19 mouse cellular contexts compared by ENCODE assay signal in genomic region chr11:117159257-117159945, GRCm38 (mm10). TPM values are rescaled to one million over a fixed set of nuclear protein-coding genes. Genes with fewer than 3 reads are reported as not detected.
DNase-seq lines count a peak whose midpoint lies in the region; ATAC-seq lines count a peak whose summit lies in the region.
"Had no signal": no experiment of that assay in that cellular context is flagged by ENCODE, and none has a peak within 500 bp of the region (broad histone marks: within the 10 kb centered on the region; RNA-seq: fewer than 3 reads in every experiment).

No protein-coding gene starts in this region.

- H3K27me3 ChIP-seq in embryonic facial prominence, embryonic 12.5 days: peaks cover 3% of the 10 kb centered on the region
- peaks cover 10% of the 10 kb centered on the region for H3K27me3 ChIP-seq in embryonic facial prominence, embryonic 10.5 days (replicated peaks; ENCODE audit: low read depth, poor library complexity, severe bottlenecking)
- H3K27me3 ChIP-seq: limb, embryonic 13.5 days; Patski had no signal

- 0 out of 2 replicates have a peak overlapping the region, but pooled peaks have one; percentile 0 for H3K27ac ChIP-seq in embryonic facial prominence, embryonic 12.5 days
- H3K27ac ChIP-seq in embryonic facial prominence, embryonic 10.5 days (replicated peaks): no peak overlapping the region
- H3K27ac ChIP-seq: hindbrain, embryonic 12.5 days had no signal

- no peak for ATAC-seq in embryonic facial prominence, embryonic 12.5 days (ENCODE audit: insufficient number of reproducible peaks, insufficient read depth, low FRiP score, low TSS enrichment)
- ATAC-seq: activated CD4-positive, CD25-positive, alpha-beta regulatory T cell, adult 4 months; inflammation-experienced regulatory T-cells, adult 6 months; midbrain, embryonic 16.5 days; Patski had no signal

- H3K9ac ChIP-seq in embryonic facial prominence, embryonic 12.5 days: no peak overlapping the region
- H3K9ac ChIP-seq: hindbrain, embryonic 12.5 days; limb, embryonic 13.5 days had no signal

- no peak overlapping the region for H3K4me2 ChIP-seq in embryonic facial prominence, embryonic 12.5 days (replicated peaks)
- H3K4me2 ChIP-seq: hindbrain, embryonic 12.5 days; limb, embryonic 13.5 days had no signal

- 90% methylated on average over 13 of the region's 13 CpGs for WGBS in embryonic facial prominence, embryonic 12.5 days
- 90% methylated on average over 13 of the region's 13 CpGs for WGBS in embryonic facial prominence, embryonic 10.5 days

- H3K9me3 ChIP-seq in embryonic facial prominence, embryonic 12.5 days: no peaks in the 10 kb centered on the region
- H3K9me3 ChIP-seq in embryonic facial prominence, embryonic 10.5 days: peaks cover 4% of the 10 kb centered on the region; the same call in 1 of the 2 replicates
- H3K9me3 ChIP-seq: hindbrain, embryonic 12.5 days had no signal

- H3K4me1 ChIP-seq in embryonic facial prominence, embryonic 12.5 days: peaks cover 10% of the 10 kb centered on the region; the same call in 1 of the 2 replicates
- peaks cover 20% of the 10 kb centered on the region for H3K4me1 ChIP-seq in embryonic facial prominence, embryonic 10.5 days

- DNase-seq in embryonic facial prominence, embryonic 10.5 days (ENCODE audit: low spot score): no peak
- DNase-seq in layer of hippocampus, adult 9-11 months: peak; percentile 68
- no peak for DNase-seq in layer of hippocampus, adult 9-10 months (ENCODE audit: low spot score)
- DNase-seq in NIH3T3 (ENCODE audit: low read depth): peak; percentile 49
- peak; percentile 79 to 83 for DNase-seq in cerebellum, postnatal 14 days
- no peak for DNase-seq in embryo, embryonic 9.5 days (ENCODE audit: extremely low spot score)
- no peak for DNase-seq in urinary bladder, postnatal 25 days (ENCODE audit: low spot score)
- DNase-seq: gastrocnemius, postnatal 14 days; kidney, adult 9 months; lung, postnatal 14 days; right cerebral cortex, adult 18-20 months; thymus, adult 2 months had no signal

- peaks cover 53% of the 10 kb centered on the region for H3K36me3 ChIP-seq in embryonic facial prominence, embryonic 12.5 days
- peaks cover 57% of the 10 kb centered on the region for H3K36me3 ChIP-seq in embryonic facial prominence, embryonic 10.5 days (replicated peaks)

- H3K4me3 ChIP-seq in embryonic facial prominence, embryonic 12.5 days: no peak overlapping the region
- no peak overlapping the region for H3K4me3 ChIP-seq in embryonic facial prominence, embryonic 10.5 days
- H3K4me3 ChIP-seq: hindbrain, embryonic 12.5 days; limb, embryonic 13.5 days had no signal

RNA-seq across cellular contexts. Expression of gene Sept9, which starts 40.1 kb away (rescaled TPM):
- polyA plus RNA-seq in embryonic facial prominence, embryonic 12.5 days (2016; fragmentation: Nextera tagmentation; extraction: Ambion mirVana): 229 and 230 TPM in 2 replicates
- polyA plus RNA-seq in embryonic facial prominence, embryonic 10.5 days (2016; fragmentation: Nextera tagmentation; extraction: Ambion mirVana): 255 TPM in 2 replicates

RNA-seq across cellular contexts. Expression of gene Sec14l1, which starts 44.4 kb away (rescaled TPM):
- polyA plus RNA-seq in embryonic facial prominence, embryonic 12.5 days (2016; fragmentation: Nextera tagmentation; extraction: Ambion mirVana): 55.6 and 61.0 TPM in 2 replicates
- 50.6 and 51.8 TPM in 2 replicates for polyA plus RNA-seq in embryonic facial prominence, embryonic 10.5 days (2016; fragmentation: Nextera tagmentation; extraction: Ambion mirVana)

Comparison
In these comparisons a context has a peak if more than half of its experiments do, and no peak if none do; other contexts are left out.
1. DNase-seq: peak in layer of hippocampus, adult 9-11 months (single experiment), NIH3T3 (single experiment) and cerebellum, postnatal 14 days (2 of 2); none in embryonic facial prominence, embryonic 10.5 days (single experiment), layer of hippocampus, adult 9-10 months (single experiment), embryo, embryonic 9.5 days (single experiment) and urinary bladder, postnatal 25 days (single experiment).